In the genomic region with DNA sequence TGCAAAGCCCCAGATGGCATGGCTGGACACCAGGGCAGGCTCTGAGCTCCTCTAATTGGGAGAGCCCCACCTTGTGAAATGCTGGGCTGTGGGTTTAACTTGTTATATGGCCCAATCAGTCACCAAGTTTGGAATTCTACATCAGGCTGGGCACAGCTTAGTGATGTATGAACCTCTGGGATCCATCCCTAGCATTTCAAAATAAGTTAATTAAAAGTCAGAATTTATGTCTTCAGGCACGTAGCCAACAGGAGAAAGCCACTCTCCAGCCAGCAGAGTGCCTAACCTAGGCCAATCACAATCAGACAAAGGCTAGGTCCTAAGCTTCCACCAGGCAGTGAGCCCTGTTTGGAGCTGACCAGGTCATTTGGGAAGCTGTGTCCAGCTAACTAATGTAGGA, we compare ENCODE assay signal across 22 mouse cellular contexts. TPM values are rescaled to one million over a fixed set of nuclear protein-coding genes. Genes with fewer than 3 reads are reported as not detected.
DNase-seq lines count a peak whose midpoint lies in the region; ATAC-seq lines count a peak whose summit lies in the region.
"Had no signal": no experiment of that assay in that cellular context is flagged by ENCODE, and none has a peak within 500 bp of the region (broad histone marks: within the 10 kb centered on the region; RNA-seq: fewer than 3 reads in every experiment).

No protein-coding gene starts in this region.

- no peak for DNase-seq in forebrain, embryonic 10.5 days (ENCODE audit: extremely low spot score, low spot score)
- DNase-seq in forebrain, embryonic 14.5 days (ENCODE audit: low spot score): no peak
- no peak for DNase-seq in limb, embryonic 10.5 days (ENCODE audit: low spot score)
- DNase-seq in adipocyte (ENCODE audit: low spot score): peak; percentile 68
- no peak for DNase-seq in yolk sac, embryonic 10.5 days (ENCODE audit: low spot score)
- DNase-seq in heart, adult 11 months: no peak
- DNase-seq: adrenal gland, adult 2 months; cerebellum, adult 11 months; cerebellum, postnatal 10 days; forebrain, postnatal 0 days; gastrocnemius, postnatal 14 days; heart, adult 18-20 months; layer of hippocampus, adult 9-11 months; thymus, adult 18-20 months; thymus, postnatal 36 days had no signal

- H3K27ac ChIP-seq in forebrain, embryonic 10.5 days: 0 out of 2 replicates have a peak overlapping the region, but pooled peaks have one; percentile 12
- H3K27ac ChIP-seq in forebrain, embryonic 14.5 days (ENCODE audit: low read depth, low read length): no peak overlapping the region
- 0 out of 2 replicates have a peak overlapping the region, but pooled peaks have one; percentile 33 for H3K27ac ChIP-seq in limb, embryonic 13.5 days
- H3K27ac ChIP-seq in limb, embryonic 10.5 days: no peak overlapping the region
- H3K27ac ChIP-seq in stomach, embryonic 16.5 days (ENCODE audit: low read length): peak overlapping the region; percentile 44; the same call in 1 of the 2 replicates
- H3K27ac ChIP-seq: embryonic facial prominence, embryonic 10.5 days; hindbrain, embryonic 13.5 days had no signal

- H3K9ac ChIP-seq in forebrain, embryonic 14.5 days (ENCODE audit: low read length): no peak overlapping the region
- H3K9ac ChIP-seq in limb, embryonic 13.5 days: no peak overlapping the region
- no peak overlapping the region for H3K9ac ChIP-seq in stomach, embryonic 16.5 days (ENCODE audit: low read length)
- H3K9ac ChIP-seq: forebrain, postnatal 0 days; heart, embryonic 12.5 days; hindbrain, embryonic 13.5 days had no signal

- 88% methylated on average over 1 of the region's 1 CpGs for WGBS in forebrain, embryonic 10.5 days
- 93% methylated on average over 1 of the region's 1 CpGs for WGBS in forebrain, embryonic 14.5 days
- 79% methylated on average over 1 of the region's 1 CpGs for WGBS in limb, embryonic 13.5 days
- 83% methylated on average over 1 of the region's 1 CpGs for WGBS in limb, embryonic 10.5 days
- 85% methylated on average over 1 of the region's 1 CpGs for WGBS in stomach, embryonic 16.5 days

- no peak for ATAC-seq in forebrain, embryonic 14.5 days
- ATAC-seq in limb, embryonic 13.5 days (ENCODE audit: low FRiP score, low read depth): no peak
- ATAC-seq in stomach, embryonic 16.5 days (ENCODE audit: insufficient read depth, low FRiP score): no peak
- ATAC-seq: forebrain, postnatal 0 days; lung, postnatal 0 days had no signal

- peaks cover 32% of the 10 kb centered on the region for H3K36me3 ChIP-seq in forebrain, embryonic 10.5 days (replicated peaks)
- no peaks in the 10 kb centered on the region for H3K36me3 ChIP-seq in forebrain, embryonic 14.5 days (ENCODE audit: control insufficient read depth, insufficient read depth, low read length)
- peaks cover 23% of the 10 kb centered on the region for H3K36me3 ChIP-seq in limb, embryonic 13.5 days
- peaks cover 22% of the 10 kb centered on the region for H3K36me3 ChIP-seq in limb, embryonic 10.5 days
- H3K36me3 ChIP-seq in stomach, embryonic 16.5 days (ENCODE audit: control insufficient read depth, insufficient read depth, low read length): no peaks in the 10 kb centered on the region

- peaks cover 77% of the 10 kb centered on the region for H3K4me1 ChIP-seq in forebrain, embryonic 10.5 days
- H3K4me1 ChIP-seq in forebrain, embryonic 14.5 days (ENCODE audit: control insufficient read depth, insufficient read depth, low read length): peaks cover 9% of the 10 kb centered on the region
- H3K4me1 ChIP-seq in limb, embryonic 13.5 days: peaks cover 57% of the 10 kb centered on the region
- H3K4me1 ChIP-seq in limb, embryonic 10.5 days: peaks cover 73% of the 10 kb centered on the region
- H3K4me1 ChIP-seq in stomach, embryonic 16.5 days (ENCODE audit: control insufficient read depth, insufficient read depth, low read length): peaks cover 50% of the 10 kb centered on the region

- H3K4me3 ChIP-seq in forebrain, embryonic 10.5 days: no peak overlapping the region
- H3K4me3 ChIP-seq in forebrain, embryonic 14.5 days (ENCODE audit: low read depth, low read length): no peak overlapping the region
- no peak overlapping the region for H3K4me3 ChIP-seq in limb, embryonic 13.5 days
- no peak overlapping the region for H3K4me3 ChIP-seq in limb, embryonic 10.5 days
- H3K4me3 ChIP-seq in stomach, embryonic 16.5 days (replicated peaks; ENCODE audit: low read length): no peak overlapping the region
- H3K4me3 ChIP-seq: embryonic facial prominence, embryonic 10.5 days; heart, embryonic 12.5 days; hindbrain, embryonic 13.5 days had no signal

- peaks cover 7% of the 10 kb centered on the region; the same call in 1 of the 2 replicates for H3K27me3 ChIP-seq in forebrain, embryonic 10.5 days (ENCODE audit: poor library complexity, severe bottlenecking)
- H3K27me3 ChIP-seq in forebrain, embryonic 14.5 days (replicated peaks; ENCODE audit: control insufficient read depth, insufficient read depth, low read length): no peaks in the 10 kb centered on the region
- H3K27me3 ChIP-seq in limb, embryonic 13.5 days: no peaks in the 10 kb centered on the region
- H3K27me3 ChIP-seq in limb, embryonic 10.5 days (ENCODE audit: low read depth, poor library complexity, severe bottlenecking): no peaks in the 10 kb centered on the region
- H3K27me3 ChIP-seq in stomach, embryonic 16.5 days (ENCODE audit: control insufficient read depth, insufficient read depth, low read length): no peaks in the 10 kb centered on the region
- H3K27me3 ChIP-seq: heart, embryonic 12.5 days had no signal

- no peaks in the 10 kb centered on the region for H3K9me3 ChIP-seq in forebrain, embryonic 10.5 days
- H3K9me3 ChIP-seq in forebrain, embryonic 14.5 days (replicated peaks; ENCODE audit: control insufficient read depth, low read length): no peaks in the 10 kb centered on the region
- no peaks in the 10 kb centered on the region for H3K9me3 ChIP-seq in limb, embryonic 13.5 days
- H3K9me3 ChIP-seq in limb, embryonic 10.5 days (replicated peaks): no peaks in the 10 kb centered on the region
- H3K9me3 ChIP-seq in stomach, embryonic 16.5 days (replicated peaks; ENCODE audit: control insufficient read depth, low read length): no peaks in the 10 kb centered on the region
- H3K9me3 ChIP-seq: embryonic facial prominence, embryonic 10.5 days; heart, embryonic 12.5 days; hindbrain, embryonic 13.5 days had no signal

- H3K4me2 ChIP-seq in forebrain, embryonic 14.5 days (ENCODE audit: low read length): no peak overlapping the region
- no peak overlapping the region for H3K4me2 ChIP-seq in limb, embryonic 13.5 days (replicated peaks)
- H3K4me2 ChIP-seq in stomach, embryonic 16.5 days (ENCODE audit: low read depth, low read length): no peak overlapping the region
- H3K4me2 ChIP-seq: heart, embryonic 12.5 days; hindbrain, embryonic 13.5 days; midbrain, embryonic 11.5 days had no signal

RNA-seq across cellular contexts. Expression of gene Srebf1, which starts 5.7 kb away (rescaled TPM):
- polyA plus RNA-seq in forebrain, embryonic 10.5 days (2016; fragmentation: Nextera tagmentation; extraction: Ambion mirVana): 59.3 and 66.1 TPM in 2 replicates
- 42.6 and 44.3 TPM in 2 replicates for polyA plus RNA-seq in forebrain, embryonic 14.5 days (2014; fragmentation: Nextera tagmentation; extraction: Ambion mirVana)
- 64.5 and 65.7 TPM in 2 replicates for polyA plus RNA-seq in limb, embryonic 13.5 days (2015; fragmentation: Nextera tagmentation; extraction: Ambion mirVana)
- 56.2 and 56.6 TPM in 2 replicates for polyA plus RNA-seq in limb, embryonic 10.5 days (2016; fragmentation: Nextera tagmentation; extraction: Ambion mirVana)
- 63.4 and 69.8 TPM in 2 replicates for polyA plus RNA-seq in stomach, embryonic 16.5 days (2015; fragmentation: Nextera tagmentation; extraction: Ambion mirVana)

Comparison
In these comparisons a context has a peak if more than half of its experiments do, and no peak if none do; other contexts are left out.
1. H3K27ac ChIP-seq: peak in forebrain, embryonic 10.5 days (single experiment), limb, embryonic 13.5 days (single experiment) and stomach, embryonic 16.5 days (single experiment); none in forebrain, embryonic 14.5 days (single experiment) and limb, embryonic 10.5 days (single experiment).